Mouse (Mus musculus): ENCODE results near the gene Lypla2. TPM values are rescaled to one million over a fixed set of nuclear protein-coding genes. Genes with fewer than 3 reads are reported as not detected.
A peak's percentile ranks its signal among the peaks of the same experiment; 100 is the strongest.

The Lypla2 gene
- total RNA-seq, 2 experiments from 2014 or later, result 19.4 to 28.6 TPM

GRCm38 (mm10) chr4:135925341-135925740, 47.1 kb downstream of the Lypla2 start:
- no peak for ATAC-seq (replicated peaks; ENCODE audit: poor library complexity, severe bottlenecking)

DNA sequence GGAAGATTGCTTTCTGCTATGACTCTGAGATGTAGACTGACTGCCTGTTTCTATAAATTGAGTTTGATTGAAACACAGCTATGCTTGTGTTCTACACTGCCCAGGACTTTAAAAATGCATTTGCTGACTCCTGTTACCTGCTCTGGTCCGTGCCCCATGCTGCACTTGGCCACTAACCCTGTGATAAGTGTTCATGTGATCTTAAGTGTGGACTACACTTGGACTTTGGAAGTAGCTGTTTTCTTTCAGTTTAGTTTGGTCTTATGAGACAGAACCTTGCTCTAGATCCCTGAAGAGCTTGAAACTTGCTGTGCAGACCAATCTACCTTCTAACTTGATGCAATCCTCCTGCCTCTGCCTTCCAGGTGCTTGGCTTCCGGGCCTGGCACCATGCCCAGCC, 48.0 kb downstream of the Lypla2 start:
- no peak for ATAC-seq (replicated peaks; ENCODE audit: poor library complexity, severe bottlenecking)

GRCm38 (mm10) chr4:135922190-135922589, 50.2 kb downstream of the Lypla2 start:
- ATAC-seq (replicated peaks; ENCODE audit: poor library complexity, severe bottlenecking), result no peak

- no peak for ATAC-seq (replicated peaks; ENCODE audit: poor library complexity, severe bottlenecking)
Observed at GRCm38 (mm10) chr4:135921257-135922120, 50.9 kb downstream of the Lypla2 start.

- ATAC-seq (replicated peaks; ENCODE audit: poor library complexity, severe bottlenecking), result peak; percentile 78
Observed at GRCm38 (mm10) chr4:135920304-135921241, 51.9 kb downstream of the Lypla2 start, which contains the start of gene Fuca1. Fuca1 (plus strand) TSS chr4:135920735.

GRCm38 (mm10) chr4:135919280-135919639, 53.2 kb downstream of the Lypla2 start:
- ATAC-seq (replicated peaks; ENCODE audit: poor library complexity, severe bottlenecking), result peak; percentile 28

DNA sequence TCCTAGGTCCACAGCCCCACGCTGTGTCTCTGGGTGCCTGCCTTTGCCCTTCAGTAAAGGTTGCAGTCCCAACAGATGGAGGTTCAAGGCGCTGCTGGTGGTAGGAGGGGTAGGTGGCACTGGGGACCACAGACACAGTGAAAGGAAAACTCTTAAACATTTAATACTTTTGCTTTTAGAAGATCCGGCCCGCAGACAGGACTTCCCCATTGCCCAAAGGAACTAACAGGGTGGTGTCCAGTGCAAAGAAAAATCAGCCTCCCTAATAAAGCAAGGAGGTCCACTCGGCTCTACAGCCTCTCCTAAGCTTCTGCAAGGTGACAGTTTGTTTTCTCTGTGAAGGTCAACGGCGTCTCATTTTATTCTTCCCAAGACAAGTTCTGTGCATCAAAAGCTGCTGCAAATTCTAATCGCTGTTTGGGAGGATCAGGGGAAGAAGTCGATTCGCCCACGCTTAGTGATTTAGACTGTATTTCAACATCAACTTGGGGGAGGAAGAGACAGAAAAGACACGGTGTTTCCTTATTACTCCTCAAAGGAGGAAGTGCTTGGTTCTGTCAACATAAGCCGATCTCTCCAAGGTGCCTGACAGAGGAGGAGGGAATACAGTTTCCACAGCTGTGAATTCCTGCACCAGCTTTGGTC, 53.7 kb downstream of the Lypla2 start:
- ATAC-seq (replicated peaks; ENCODE audit: poor library complexity, severe bottlenecking), result peak; percentile 68

Other genes with a start within 250 kb of the Lypla2 start
- not detected in 2 replicates for gene Il22ra1, start 244.5 kb downstream of the Lypla2 start, total RNA-seq (2014; fragmentation: Nextera tagmentation)
- not detected in 2 replicates for gene Il22ra1, start 244.5 kb downstream of the Lypla2 start, total RNA-seq (2017)
- gene Myom3, start 212.9 kb downstream of the Lypla2 start, total RNA-seq (2014; fragmentation: Nextera tagmentation), result not detected in 2 replicates
- gene Myom3, start 212.9 kb downstream of the Lypla2 start, total RNA-seq (2017), result not detected in 2 replicates
- 140 TPM in 2 replicates for gene Srsf10, start 116.9 kb downstream of the Lypla2 start, total RNA-seq (2014; fragmentation: Nextera tagmentation)
- gene Srsf10, start 116.9 kb downstream of the Lypla2 start, total RNA-seq (2017), result 191 and 201 TPM in 2 replicates
- gene Pnrc2, start 98.8 kb downstream of the Lypla2 start, total RNA-seq (2014; fragmentation: Nextera tagmentation), result 65.4 and 67.9 TPM in 2 replicates
- 159 and 192 TPM in 2 replicates for gene Pnrc2, start 98.8 kb downstream of the Lypla2 start, total RNA-seq (2017)
- 4.5 and 6.0 TPM in 2 replicates for gene Cnr2, start 77.2 kb downstream of the Lypla2 start, total RNA-seq (2014; fragmentation: Nextera tagmentation)
- 4.0 and 5.1 TPM in 2 replicates for gene Cnr2, start 77.2 kb downstream of the Lypla2 start, total RNA-seq (2017)
- 62.1 and 116 TPM in 2 replicates for gene Fuca1, start 51.9 kb downstream of the Lypla2 start, total RNA-seq (2014; fragmentation: Nextera tagmentation)
- 68.2 and 68.6 TPM in 2 replicates for gene Fuca1, start 51.9 kb downstream of the Lypla2 start, total RNA-seq (2017)
- gene Hmgcl, start 26.2 kb downstream of the Lypla2 start, total RNA-seq (2014; fragmentation: Nextera tagmentation), result 51.5 and 61.2 TPM in 2 replicates
- gene Hmgcl, start 26.2 kb downstream of the Lypla2 start, total RNA-seq (2017), result 36.6 and 40.8 TPM in 2 replicates
- 6.3 and 11.1 TPM in 2 replicates for gene Gale, start 8.9 kb downstream of the Lypla2 start, total RNA-seq (2014; fragmentation: Nextera tagmentation)
- 5.0 and 5.3 TPM in 2 replicates for gene Gale, start 8.9 kb downstream of the Lypla2 start, total RNA-seq (2017)
- 21.2 and 24.7 TPM in 2 replicates for gene Pithd1, start 14.6 kb upstream of the Lypla2 start, total RNA-seq (2014; fragmentation: Nextera tagmentation)
- 29.1 and 38.0 TPM in 2 replicates for gene Pithd1, start 14.6 kb upstream of the Lypla2 start, total RNA-seq (2017)
- 49.1 and 52.3 TPM in 2 replicates for gene Eloa, start 49.1 kb upstream of the Lypla2 start, total RNA-seq (2014; fragmentation: Nextera tagmentation)
- gene Eloa, start 49.1 kb upstream of the Lypla2 start, total RNA-seq (2017), result 62.1 and 63.6 TPM in 2 replicates
- gene Rpl11, start 80.8 kb upstream of the Lypla2 start, total RNA-seq (2014; fragmentation: Nextera tagmentation), result 1,756 and 1,826 TPM in 2 replicates
- 806 and 1,025 TPM in 2 replicates for gene Rpl11, start 80.8 kb upstream of the Lypla2 start, total RNA-seq (2017)
- not detected in 2 replicates for gene Id3, start 170.9 kb upstream of the Lypla2 start, total RNA-seq (2014; fragmentation: Nextera tagmentation)
- gene Id3, start 170.9 kb upstream of the Lypla2 start, total RNA-seq (2017), result not detected in 2 replicates
- 2.9 and 9.4 TPM in 2 replicates for gene E2f2, start 199.8 kb upstream of the Lypla2 start, total RNA-seq (2014; fragmentation: Nextera tagmentation)
- 3.7 and 4.3 TPM in 2 replicates for gene E2f2, start 199.8 kb upstream of the Lypla2 start, total RNA-seq (2017)
- gene Asap3, start 233.7 kb upstream of the Lypla2 start, total RNA-seq (2014; fragmentation: Nextera tagmentation), result not detected in 2 replicates
- not detected in 2 replicates for gene Asap3, start 233.7 kb upstream of the Lypla2 start, total RNA-seq (2017)

All from granulocyte monocyte progenitor cell, adult 5-6 weeks (primary cell).